Mouse (Mus musculus): ENCODE data around the gene Pik3r5.

Pik3r5 gene

DNA sequence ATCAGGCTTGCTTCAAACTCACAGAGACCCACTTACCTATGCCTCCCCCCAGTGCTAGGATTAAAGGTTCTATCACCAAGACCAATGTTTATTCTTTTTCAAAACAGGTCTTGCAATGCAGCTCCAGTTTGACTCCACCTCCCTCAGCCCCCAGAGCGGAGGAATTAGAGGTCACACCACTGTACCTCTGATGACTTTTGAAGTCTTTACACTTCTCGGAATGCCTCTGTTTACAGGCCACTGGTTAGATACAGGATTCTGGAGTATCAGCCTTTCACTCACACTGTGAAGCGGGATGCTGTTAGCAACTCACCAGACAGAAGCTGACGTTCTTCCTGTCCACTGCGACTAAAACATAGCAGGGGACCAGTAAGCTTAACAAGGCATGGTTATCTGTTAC lies 30.5 kb upstream of the Pik3r5 start:
- no peak for DNase-seq (ENCODE audit: low spot score)

DNA sequence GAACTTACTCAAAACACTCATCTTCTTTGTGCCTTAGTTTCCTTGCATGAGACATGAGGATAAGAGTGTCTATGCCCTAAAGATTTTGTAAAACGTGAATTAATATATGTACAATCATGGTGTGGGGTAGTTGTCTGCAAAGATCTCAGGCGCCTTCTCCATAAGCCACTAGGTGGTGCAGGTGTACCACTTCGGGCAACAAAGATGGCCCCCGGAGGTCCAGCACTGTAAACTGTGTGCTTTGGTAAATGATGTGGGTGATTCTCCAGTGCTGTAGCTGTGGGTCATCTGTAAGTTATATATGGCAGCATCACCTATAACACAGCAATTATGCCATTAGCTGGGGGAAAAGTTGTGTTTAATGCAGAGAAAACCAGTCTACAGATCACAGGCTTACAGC lies 27.7 kb upstream of the Pik3r5 start:
- no peak for DNase-seq (ENCODE audit: low spot score)

DNA sequence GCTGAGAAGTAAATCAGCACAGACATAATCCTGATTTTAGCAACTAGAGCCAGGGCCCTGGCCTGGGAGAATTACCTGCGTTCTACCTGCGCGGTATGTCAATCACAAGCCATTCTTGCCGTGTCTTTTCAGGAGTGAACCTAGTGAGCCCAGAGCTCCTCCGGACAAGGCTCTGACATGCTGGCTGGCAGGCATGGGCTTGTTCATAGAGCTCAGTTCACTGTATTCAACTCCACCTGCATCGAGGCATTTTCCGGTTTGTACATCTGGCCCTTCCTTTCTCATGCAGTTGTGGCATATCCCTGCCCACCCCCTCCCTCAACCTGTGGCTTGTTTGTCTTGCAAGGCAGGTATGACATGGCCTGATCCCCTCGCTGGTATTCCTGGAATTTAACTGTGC lies 26.3 kb upstream of the Pik3r5 start:
- DNase-seq (ENCODE audit: low spot score), result no peak

DNA sequence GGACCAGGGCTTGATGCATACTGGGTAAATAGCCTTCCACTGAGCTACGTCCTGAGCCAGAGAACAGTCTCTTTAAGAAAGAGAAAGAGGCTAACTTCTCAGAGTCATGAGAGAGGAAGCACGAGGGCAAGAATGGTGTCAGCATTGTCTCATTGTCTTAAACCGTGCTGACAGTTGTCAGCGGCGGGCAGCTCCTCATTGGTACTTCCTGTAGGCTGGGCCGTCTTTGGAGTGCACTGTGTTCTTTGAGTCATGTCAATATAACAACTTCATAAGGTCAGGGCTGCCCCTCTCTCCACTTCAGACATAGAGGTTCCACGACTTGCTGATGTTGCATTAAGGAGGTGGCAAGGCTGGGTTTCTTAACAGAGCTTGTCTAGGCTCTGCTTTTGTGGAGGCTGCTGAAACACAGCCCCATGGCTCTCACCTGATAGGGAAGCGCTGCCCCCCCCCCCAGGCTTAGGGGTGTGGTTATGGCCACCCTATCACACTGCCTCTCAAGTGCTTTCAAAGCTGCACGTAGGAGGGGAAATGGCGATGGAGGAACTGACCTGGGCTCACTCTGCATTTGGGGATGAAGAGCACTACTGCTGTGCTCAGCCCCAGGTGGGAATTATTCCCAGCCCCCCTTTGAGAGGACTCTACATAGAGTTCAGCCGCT lies 24.5 kb upstream of the Pik3r5 start:
- DNase-seq (ENCODE audit: low spot score), result no peak

DNA sequence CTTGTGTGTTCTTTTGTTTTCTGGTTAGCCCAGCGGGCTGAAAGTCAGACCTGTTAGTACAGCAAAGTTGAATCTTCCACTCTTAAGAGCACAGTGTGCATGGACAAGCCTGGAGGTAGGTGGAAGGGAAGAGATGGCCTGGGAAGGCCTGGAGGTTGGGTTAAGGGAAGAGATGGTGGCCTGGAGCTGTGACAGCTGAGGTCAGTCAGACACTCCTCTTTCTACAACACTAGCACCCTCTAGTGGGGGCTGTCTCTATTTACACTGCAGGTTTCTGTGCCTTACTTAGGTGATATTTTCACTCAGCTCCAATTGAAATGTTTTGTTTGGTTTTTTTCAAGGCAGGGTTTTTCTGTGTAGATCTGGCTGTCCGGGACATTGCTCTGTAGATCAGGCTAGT lies 23.8 kb upstream of the Pik3r5 start:
- DNase-seq (ENCODE audit: low spot score), result peak; percentile 80

DNA sequence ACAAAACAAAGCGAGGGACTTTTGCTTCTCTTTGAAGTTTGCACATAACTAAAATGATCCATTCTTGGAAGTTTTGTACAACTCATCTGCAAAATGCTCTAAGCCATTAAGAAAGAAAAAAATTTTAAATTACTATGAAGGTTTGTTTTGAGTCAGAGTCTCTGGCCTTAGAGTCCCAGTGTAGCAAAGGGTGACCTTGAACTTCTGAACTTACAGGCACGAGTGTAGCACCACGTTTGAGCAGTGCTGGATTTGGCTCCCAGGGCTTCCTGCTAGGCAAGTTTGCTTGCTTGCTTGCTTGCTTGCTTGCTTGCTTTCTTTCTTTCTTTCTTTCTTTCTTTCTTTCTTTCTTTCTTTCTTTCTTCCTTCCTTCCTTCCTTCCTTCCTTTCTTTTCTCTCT lies 14.9 kb upstream of the Pik3r5 start:
- DNase-seq (ENCODE audit: low spot score), result no peak

DNA sequence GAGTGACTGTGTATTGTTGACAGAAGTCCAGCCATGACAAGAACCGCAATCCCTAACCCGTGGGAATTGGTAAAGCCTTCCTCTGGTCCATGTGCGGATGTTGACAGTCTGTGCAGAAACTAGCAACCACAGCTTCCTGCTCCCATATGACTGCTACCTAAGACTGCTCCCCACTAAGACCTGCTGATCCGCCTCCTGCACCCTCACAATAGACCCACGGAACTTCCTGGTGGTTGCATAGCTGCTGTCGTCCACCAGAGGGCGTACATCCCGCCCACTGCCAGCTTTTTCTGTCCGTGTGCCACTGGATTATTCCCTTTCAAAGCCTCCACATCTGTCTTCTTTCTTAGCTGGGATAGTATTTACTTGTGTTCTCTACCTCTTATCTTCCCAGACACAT lies 14.1 kb upstream of the Pik3r5 start:
- DNase-seq (ENCODE audit: low spot score), result peak; percentile 23

DNA sequence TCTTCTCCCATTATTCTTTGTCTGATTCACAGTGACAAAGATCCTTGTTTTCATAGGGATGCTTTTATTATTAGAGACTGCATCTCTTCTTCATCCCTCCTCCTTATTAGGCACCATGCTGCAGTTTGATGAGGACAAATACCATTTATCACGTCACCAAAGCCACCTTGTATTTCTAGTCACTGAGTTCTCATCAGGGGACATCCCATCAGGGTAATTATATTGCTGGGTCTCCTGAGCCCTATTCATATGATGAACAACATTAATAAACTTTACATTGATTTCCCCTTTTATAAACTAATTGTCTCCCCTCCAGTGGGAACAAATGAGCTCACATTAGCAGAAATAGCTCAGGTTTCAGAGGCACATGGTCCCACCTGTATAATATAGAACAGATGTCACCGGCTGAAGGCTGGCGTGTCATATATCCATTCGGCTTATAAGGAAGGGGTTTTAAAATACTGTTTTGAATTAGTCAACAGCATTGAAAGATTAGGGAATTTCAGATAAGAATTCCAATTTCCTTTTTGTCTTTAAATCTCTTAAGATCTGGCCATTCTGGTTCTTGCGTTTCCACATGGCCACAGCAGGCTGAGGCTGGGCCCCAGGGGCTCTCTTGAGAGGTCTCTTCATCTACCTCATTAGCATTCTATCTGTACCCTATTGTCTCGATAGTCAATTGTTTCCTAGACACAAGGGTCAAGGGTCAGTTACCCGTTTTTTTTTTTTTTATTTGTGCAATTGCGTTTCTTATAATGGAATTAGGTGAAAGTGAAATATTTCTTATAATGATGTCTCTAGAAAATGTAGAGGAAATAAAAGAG lies 6.2 kb upstream of the Pik3r5 start:
- DNase-seq (ENCODE audit: low spot score), result no peak

DNA sequence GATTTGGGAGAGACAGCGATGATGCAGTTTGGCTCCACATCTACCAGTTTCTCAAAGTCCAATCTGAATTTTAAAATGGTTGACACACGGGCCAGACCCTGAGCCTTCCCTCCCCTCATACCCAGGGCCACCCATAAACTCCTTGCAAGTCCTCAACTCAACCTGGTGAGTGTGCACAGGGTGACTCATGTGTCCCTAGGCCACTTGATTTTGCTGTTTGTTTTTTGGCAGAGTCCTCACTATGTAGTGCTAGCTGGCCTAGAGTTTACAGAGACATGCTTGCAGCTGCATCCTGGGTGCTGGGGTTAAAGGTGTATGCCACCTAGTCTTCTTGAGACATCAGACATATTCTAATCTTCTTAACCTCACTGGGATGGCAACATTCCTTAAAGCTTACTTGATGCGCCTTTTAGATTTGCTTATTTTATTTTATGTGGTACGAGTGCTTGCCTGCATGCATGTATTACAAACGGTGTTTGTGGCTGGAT lies 4.8 kb upstream of the Pik3r5 start:
- DNase-seq (ENCODE audit: low spot score), result no peak

DNA sequence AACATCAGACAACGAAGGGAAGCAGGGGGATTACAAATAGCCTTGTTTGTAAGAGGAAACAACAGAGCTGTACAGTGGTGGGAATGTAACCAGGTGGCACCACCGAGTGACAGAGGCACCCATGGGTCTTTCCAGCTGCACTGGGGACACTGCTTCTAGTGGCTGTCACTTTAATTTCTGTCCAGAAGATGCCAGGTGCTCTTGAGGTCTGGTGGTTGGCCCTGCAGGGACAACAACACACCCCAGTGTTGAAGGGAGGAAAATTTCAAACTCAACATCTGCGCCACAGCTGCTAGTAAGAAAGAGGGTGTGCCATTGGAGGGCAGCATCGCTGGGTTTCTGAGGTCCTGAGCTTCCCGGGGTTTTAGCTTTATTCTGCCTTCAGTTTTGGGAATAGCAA lies 1.3 kb upstream of the Pik3r5 start:
- peak; percentile 15 for DNase-seq (ENCODE audit: low spot score)

DNA sequence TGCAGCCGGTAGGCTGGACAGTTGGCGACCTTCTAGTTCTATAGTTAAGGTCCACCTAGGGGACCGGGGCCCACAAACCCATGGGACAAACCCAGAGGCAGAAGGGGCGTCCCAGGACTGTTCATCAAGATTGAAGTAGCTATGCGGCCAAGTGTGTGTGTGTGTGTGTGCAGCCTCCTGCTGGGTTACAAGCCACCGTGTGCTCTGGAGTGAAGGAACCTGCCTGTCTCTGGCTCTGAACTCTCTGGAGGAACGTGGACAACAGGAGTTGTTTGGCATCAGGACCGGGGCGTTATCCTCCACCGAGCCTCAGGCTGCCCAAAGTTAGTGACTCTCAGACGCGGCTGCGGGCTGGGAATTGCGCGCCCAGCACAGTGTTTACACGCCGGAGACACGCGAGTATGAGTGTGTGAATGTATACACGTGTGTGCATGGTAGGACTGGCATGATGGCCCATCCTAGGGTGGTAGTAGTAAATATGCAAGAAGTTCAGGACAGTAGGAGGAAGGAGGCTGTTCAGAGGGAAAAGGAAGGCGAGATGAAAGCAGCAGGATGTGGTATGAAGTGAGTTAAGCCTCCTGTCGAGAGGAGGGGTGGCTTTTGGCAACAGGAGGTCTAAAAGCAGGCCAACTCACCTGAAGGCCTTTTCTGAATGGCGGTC lies 570 bp downstream of the Pik3r5 start:
- DNase-seq (ENCODE audit: low spot score), result no peak

DNA sequence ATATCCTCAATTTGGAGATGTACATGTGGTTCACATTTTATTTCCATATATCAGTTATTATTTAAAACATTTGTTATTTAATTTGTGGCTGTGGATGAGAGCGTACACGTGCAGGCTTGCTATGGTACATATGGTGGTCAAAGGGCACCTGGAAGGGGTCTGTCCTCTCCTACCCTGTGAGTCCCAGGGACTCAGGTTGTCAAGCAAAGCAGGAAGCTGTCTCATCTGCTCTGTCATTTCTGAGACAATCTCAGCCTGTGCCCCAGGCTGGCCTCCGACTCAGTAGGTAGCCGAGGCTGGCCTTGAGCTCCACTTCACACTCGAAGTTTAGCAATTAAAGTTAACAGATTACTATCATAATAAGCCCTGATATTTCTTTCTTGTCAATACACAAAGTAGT lies 1.6 kb downstream of the Pik3r5 start:
- DNase-seq (ENCODE audit: low spot score), result no peak

DNA sequence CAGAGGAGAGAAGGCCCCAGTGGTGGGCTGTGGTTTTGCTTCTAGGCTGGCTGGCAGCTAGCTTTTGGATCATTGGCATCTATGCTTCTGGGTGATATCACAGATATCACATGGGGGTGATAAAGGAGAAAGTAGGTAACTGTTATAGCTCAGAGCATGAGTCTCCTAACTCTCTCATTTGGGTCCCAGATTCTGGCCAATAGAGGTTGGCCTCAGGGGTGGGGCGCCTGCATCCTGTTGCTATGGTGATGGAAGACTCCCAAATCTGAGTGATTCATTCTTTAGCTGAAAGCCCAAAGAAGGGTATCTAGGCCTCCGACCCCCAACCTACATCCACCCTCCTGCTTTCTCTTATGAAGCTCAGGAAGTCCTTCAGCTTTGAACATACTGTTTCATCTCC lies 2.8 kb downstream of the Pik3r5 start:
- DNase-seq (ENCODE audit: low spot score), result no peak

DNA sequence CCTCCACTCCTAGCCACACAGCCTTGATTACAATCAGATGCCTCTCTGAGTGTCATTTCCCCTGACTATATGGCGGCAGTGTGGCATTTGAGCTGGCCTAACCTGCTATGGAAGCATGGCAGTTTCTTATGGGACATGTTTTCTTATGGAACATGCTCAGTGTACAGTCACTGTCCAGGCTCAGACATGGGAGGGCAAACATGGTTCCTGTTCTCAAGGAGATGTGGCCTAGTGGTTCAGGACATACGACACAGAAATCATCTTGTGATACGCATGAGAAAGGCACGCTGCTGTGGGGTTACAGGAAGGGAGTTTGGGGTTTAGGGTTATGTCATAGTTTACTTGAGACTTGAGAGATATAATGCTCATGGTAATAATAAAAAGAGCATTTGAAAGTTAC lies 3.7 kb downstream of the Pik3r5 start:
- DNase-seq (ENCODE audit: low spot score), result no peak

DNA sequence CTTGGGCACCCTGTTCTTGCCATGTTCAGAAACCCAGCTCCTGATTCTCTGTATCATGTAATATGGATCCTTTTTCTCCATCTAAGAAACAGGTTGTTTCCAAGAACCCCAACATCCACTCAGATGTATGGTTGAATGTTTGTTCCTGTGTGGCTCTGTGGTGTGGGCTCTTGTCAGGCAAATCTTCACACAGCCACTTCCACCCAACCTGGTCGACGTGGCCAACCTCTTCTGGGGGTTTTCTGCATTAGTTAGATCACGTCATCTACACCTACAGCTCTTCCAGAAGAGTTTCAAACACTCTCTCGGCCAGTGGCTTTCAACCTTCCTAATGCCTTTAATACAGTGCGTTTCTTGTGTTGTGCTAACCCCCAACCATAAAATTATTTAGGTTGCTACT lies 4.5 kb downstream of the Pik3r5 start:
- no peak for DNase-seq (ENCODE audit: low spot score)

DNA sequence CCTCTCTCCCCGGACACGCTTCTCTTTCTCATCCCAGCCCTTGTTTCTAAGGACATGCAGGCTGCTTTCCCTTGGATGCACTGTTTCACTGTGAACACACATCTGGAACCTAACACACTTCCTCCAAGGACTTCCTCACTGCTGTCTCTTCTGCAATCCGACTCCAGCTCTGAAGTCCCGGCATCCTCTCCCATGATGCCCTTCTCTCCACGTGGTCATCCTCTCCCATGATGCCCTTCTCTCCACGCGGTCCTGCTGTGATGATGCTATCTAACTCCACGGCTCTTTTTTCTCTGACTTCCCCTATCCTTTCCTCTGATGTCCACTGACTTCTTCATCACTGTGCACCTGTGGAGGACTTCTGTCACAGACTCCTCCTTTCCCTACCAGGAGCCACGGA lies 8.2 kb downstream of the Pik3r5 start:
- DNase-seq (ENCODE audit: low spot score), result no peak

DNA sequence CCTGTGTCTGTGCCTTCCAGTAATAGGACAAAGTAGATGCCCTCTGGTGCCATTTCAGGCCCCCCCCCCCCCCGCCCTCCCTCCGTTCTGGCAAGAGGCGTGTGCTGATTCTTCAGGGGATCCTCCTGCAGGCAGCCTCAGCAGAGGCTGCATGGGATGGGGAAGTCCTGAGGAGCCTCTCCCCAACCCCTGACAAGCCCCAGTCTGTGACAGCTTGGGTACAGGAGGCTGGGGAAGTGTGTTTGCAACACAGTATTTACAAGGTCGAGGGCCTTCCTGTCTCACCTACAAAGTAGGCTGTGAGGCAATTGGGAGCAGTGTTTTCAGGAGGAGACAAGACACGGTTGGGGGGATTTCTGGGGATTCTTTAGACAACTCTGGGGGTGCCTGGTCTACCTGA lies 9.0 kb downstream of the Pik3r5 start:
- no peak for DNase-seq (ENCODE audit: low spot score)

DNA sequence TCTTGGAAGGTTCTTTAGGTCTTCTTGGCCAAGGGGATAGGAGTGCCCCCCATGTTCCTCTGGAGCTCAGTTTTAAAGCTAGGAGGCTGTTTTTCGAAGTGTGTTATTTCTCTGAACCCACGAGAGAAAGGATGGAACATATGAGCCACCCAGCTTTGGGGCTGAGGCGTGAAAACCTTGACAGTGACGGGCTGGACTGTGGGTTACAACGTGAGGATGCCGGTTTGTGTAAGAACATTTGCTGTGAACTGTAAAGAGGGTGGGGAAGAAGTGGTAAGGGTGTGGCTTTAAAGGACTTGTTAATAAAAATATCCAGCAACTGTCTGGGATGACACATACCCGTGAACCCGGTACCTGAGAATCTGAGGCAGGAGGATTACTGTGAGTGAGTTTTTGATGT lies 10.4 kb downstream of the Pik3r5 start:
- DNase-seq (ENCODE audit: low spot score), result no peak

DNA sequence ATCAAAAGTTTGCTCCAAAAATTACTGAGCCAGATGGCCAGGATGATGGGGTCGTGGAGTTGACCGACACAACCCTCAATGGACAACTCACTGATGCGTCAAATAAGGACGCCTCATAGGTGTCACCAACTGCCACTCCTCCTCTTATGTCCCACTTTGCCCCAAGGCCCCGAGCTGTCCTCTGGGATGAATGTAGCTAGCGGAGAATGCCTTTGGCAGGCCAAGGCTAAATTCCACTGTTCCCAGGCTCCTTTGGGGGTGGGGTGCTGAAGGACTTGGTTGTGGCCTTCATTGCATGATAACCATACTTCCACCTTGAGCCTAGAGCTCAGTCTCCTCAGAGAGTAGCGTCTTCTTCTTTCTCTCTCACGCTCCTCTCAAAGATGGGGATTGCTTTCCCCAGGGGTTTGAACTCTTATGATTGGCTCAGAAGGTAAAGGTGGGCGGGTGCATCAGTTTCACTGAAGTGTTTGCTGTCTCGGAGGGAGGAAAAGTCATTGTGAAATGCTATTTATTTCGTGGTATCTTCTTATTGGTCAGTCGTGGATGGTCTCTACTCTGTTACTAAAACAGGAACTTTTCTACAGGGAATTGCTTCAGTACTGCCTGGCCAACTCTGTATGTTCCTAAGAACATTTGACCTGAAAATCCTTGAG lies 11.2 kb downstream of the Pik3r5 start:
- DNase-seq (ENCODE audit: low spot score), result no peak

DNA sequence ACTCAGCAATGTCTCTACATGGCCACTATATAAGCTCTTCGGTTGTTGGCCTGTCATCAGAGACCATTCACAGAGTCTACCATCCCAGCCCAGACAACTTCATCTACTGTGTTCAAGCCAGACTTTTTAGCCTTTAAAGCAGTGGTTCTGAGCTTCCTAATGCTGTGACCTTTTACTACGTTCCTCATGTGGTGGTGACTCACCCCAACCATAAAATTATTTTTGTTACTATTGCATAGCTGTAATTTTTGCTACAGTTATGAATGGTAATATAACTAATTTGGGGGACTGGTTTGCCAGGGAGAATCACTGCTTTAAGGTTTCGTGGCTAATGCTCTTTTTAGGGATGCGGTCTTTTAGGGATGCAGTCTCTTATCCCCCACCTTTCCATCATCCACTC lies 14.0 kb downstream of the Pik3r5 start:
- no peak for DNase-seq (ENCODE audit: low spot score)

DNA sequence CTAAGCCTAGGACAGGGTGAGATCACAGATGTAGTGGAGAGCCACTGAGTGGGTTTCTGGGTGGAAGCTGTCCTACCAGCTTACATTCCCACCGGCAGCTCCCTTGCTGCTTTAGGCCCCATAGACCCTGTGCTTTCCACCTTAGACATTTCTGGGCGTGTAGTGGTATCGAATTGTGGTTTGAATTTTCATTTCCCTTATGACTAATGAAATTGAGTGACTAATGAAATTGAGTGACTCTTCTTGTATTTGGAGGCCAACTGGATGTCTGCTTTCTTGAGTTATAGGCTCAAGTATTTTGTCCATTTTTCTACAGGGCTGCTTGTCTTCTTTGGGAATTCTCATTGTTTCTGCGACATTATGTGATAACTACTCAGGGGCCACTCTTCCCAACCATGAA lies 14.6 kb downstream of the Pik3r5 start:
- DNase-seq (ENCODE audit: low spot score), result no peak

DNA sequence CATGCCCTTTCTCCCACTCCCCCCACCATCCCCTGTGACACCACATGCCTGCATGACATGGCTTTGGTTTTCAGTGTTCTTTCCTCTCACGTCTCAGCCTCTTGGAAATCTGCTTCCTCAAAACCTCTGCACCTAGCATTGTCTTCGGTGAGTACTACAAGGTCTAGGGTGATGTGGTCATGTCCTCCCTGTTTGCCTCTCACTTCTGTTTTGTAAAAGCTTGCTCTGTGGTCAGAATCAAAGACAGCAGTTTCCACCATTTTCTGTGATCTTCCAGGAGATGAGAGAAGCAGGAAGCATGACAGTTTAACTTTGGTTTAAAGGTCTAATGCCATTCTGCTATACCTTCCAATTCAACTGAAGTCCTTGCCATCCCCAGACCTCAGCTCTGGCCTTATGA lies 15.3 kb downstream of the Pik3r5 start:
- DNase-seq (ENCODE audit: low spot score), result no peak

DNA sequence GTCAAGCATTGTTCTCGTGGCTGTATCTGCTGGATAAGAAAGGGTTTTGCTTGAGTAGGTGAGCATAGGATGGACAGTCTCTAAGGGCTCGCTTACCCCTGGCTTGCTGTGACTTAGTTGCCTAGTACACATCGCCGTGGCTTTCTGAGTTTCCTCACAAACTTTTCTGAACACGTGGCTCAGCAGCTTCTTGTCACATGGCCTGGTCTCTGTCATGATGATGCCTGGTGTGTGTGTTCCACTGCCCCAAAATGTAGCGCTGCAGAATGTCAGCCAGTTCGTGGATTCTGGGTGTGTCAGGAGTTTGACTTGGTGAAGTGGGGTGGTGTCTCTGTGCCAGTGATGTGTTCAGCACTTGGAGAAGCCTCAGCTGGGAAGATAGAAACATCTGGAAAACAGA lies 16.4 kb downstream of the Pik3r5 start:
- DNase-seq (ENCODE audit: low spot score), result no peak

Measured in layer of hippocampus, adult 11-12 months (tissue).